Mouse (Mus musculus): ENCODE data around the gene Nsun2. TPM values are rescaled to one million over a fixed set of nuclear protein-coding genes. Genes with fewer than 3 reads are reported as not detected.

The Nsun2 gene
- polyA plus RNA-seq, 2 experiments = 58.7 to 88.8 TPM

GRCm38 (mm10) chr13:69487611-69488275, 45.8 kb upstream of the Nsun2 start:
- WGBS (ENCODE audit: insufficient replicate concordance) = 4% methylated on average over 26 of the region's 26 CpGs
- Histone ChIP-seq H3K36me3 (replicated peaks; ENCODE audit: control insufficient read depth, insufficient read depth, low read depth) (no peaks in the 10 kb centered on the region), H3K27ac (no peak overlapping the region), H3K9ac (replicated peaks) (no peak overlapping the region), H3K9me3 (ENCODE audit: control insufficient read depth, low read length) (no peaks in the 10 kb centered on the region), H3K27me3 (ENCODE audit: control insufficient read depth, insufficient read depth, low read length) (peaks cover 32% of the 10 kb centered on the region), H3K4me2 (ENCODE audit: low read depth) (peak overlapping the region; percentile 28), H3K4me3 (ENCODE audit: insufficient read depth in 1 of 2, low read depth in 2 of 2, low read length in 2 of 2) (no peak overlapping the region), H3K4me1 (replicated peaks; ENCODE audit: control insufficient read depth in 2 of 2, insufficient read depth in 2 of 2, low read length in 1 of 2) (peaks cover 0 to 1% of the 10 kb centered on the region in 2 experiments; a peak in 2 of 4 replicates)
- no peak for TF ChIP-seq CTCF (IDR thresholded peaks at IDR 0.05; ENCODE audit: low read depth)
- TF ChIP-seq EP300 (IDR thresholded peaks at IDR 0.05; ENCODE audit: low read depth) = no peak
- no peak for ATAC-seq (ENCODE audit: insufficient read depth)
- DNase-seq (ENCODE audit: low read depth in 3 of 3, low spot score in 3 of 3) = no peak

- Histone ChIP-seq H3K36me3 (replicated peaks; ENCODE audit: control insufficient read depth, insufficient read depth, low read depth) (no peaks in the 10 kb centered on the region), H3K27me3 (ENCODE audit: control insufficient read depth, insufficient read depth, low read length) (peaks cover 23% of the 10 kb centered on the region), H3K4me1 (replicated peaks; ENCODE audit: control insufficient read depth in 2 of 2, insufficient read depth in 2 of 2, low read length in 1 of 2) (peaks cover 0 to 1% of the 10 kb centered on the region in 2 experiments; a peak in 2 of 4 replicates), H3K9me3 (ENCODE audit: control insufficient read depth, low read length) (no peaks in the 10 kb centered on the region), H3K27ac (no peak overlapping the region), H3K4me2 (ENCODE audit: low read depth) (peak overlapping the region; percentile 13; the same call in 1 of the 2 replicates), H3K9ac (replicated peaks) (no peak overlapping the region), H3K4me3 (ENCODE audit: insufficient read depth in 1 of 2, low read depth in 2 of 2, low read length in 2 of 2) (no peak overlapping the region)
- 20% methylated on average over 13 of the region's 13 CpGs for WGBS (ENCODE audit: insufficient replicate concordance)
- DNase-seq (ENCODE audit: low read depth in 3 of 3, low spot score in 3 of 3) (no peak), ATAC-seq (ENCODE audit: insufficient read depth) (no peak)
- TF ChIP-seq EP300 (IDR thresholded peaks at IDR 0.05; ENCODE audit: low read depth) (no peak), CTCF (IDR thresholded peaks at IDR 0.05; ENCODE audit: low read depth) (no peak)
Measured at GRCm38 (mm10) chr13:69488565-69489255, 44.8 kb upstream of the Nsun2 start.

- Histone ChIP-seq H3K36me3 (replicated peaks; ENCODE audit: control insufficient read depth, insufficient read depth, low read depth) (no peaks in the 10 kb centered on the region), H3K27me3 (ENCODE audit: control insufficient read depth, insufficient read depth, low read length) (peaks cover 19% of the 10 kb centered on the region), H3K4me1 (replicated peaks; ENCODE audit: control insufficient read depth in 2 of 2, insufficient read depth in 2 of 2, low read length in 1 of 2) (peaks cover 0 to 1% of the 10 kb centered on the region in 2 experiments; a peak in 2 of 4 replicates), H3K4me3 (ENCODE audit: insufficient read depth in 1 of 2, low read depth in 2 of 2, low read length in 2 of 2) (no peak overlapping the region), H3K27ac (no peak overlapping the region), H3K9ac (replicated peaks) (no peak overlapping the region), H3K4me2 (ENCODE audit: low read depth) (no peak overlapping the region), H3K9me3 (ENCODE audit: control insufficient read depth, low read length) (no peaks in the 10 kb centered on the region)
- TF ChIP-seq EP300 (IDR thresholded peaks at IDR 0.05; ENCODE audit: low read depth) (no peak), CTCF (IDR thresholded peaks at IDR 0.05; ENCODE audit: low read depth) (no peak)
- WGBS (ENCODE audit: insufficient replicate concordance) = 62% methylated on average over 9 of the region's 9 CpGs
- no peak for DNase-seq (ENCODE audit: low read depth in 3 of 3, low spot score in 3 of 3)
- ATAC-seq (ENCODE audit: insufficient read depth) = no peak
Measured at GRCm38 (mm10) chr13:69489777-69490176, 43.8 kb upstream of the Nsun2 start.

- H3K4me2 ChIP-seq (ENCODE audit: low read depth) = no peak overlapping the region
- H3K27me3 ChIP-seq (ENCODE audit: control insufficient read depth, insufficient read depth, low read length) = peaks cover 4% of the 10 kb centered on the region
- H3K9ac ChIP-seq (replicated peaks) = no peak overlapping the region
- H3K36me3 ChIP-seq (replicated peaks; ENCODE audit: control insufficient read depth, insufficient read depth, low read depth) = peaks cover under 1% of the 10 kb centered on the region
- peaks cover 0 to 1% of the 10 kb centered on the region in 2 experiments; a peak in 2 of 4 replicates for H3K4me1 ChIP-seq (replicated peaks; ENCODE audit: control insufficient read depth in 2 of 2, insufficient read depth in 2 of 2, low read length in 1 of 2)
- H3K27ac ChIP-seq = no peak overlapping the region
- 22% methylated on average over 7 of the region's 7 CpGs for WGBS (ENCODE audit: insufficient replicate concordance)
- no peak overlapping the region for H3K4me3 ChIP-seq (ENCODE audit: insufficient read depth in 1 of 2, low read depth in 2 of 2, low read length in 2 of 2)
- peak; percentile 48 to 54 (median 53) for DNase-seq (ENCODE audit: low read depth in 3 of 3, low spot score in 3 of 3)
- peak; percentile 56; the same call in 1 of the 2 replicates for ATAC-seq (ENCODE audit: insufficient read depth)
- H3K9me3 ChIP-seq (ENCODE audit: control insufficient read depth, low read length) = no peaks in the 10 kb centered on the region
- TF ChIP-seq EP300 (IDR thresholded peaks at IDR 0.05; ENCODE audit: low read depth) (no peak), CTCF (IDR thresholded peaks at IDR 0.05; ENCODE audit: low read depth) (peak; percentile 87)
Measured at GRCm38 (mm10) chr13:69492876-69493463, 40.6 kb upstream of the Nsun2 start.

- Histone ChIP-seq H3K36me3 (replicated peaks; ENCODE audit: control insufficient read depth, insufficient read depth, low read depth) (peaks cover 36% of the 10 kb centered on the region), H3K4me2 (ENCODE audit: low read depth) (no peak overlapping the region), H3K9ac (replicated peaks) (no peak overlapping the region), H3K27ac (no peak overlapping the region), H3K4me3 (ENCODE audit: insufficient read depth in 1 of 2, low read depth in 2 of 2, low read length in 2 of 2) (no peak overlapping the region), H3K9me3 (ENCODE audit: control insufficient read depth, low read length) (no peaks in the 10 kb centered on the region), H3K27me3 (ENCODE audit: control insufficient read depth, insufficient read depth, low read length) (no peaks in the 10 kb centered on the region), H3K4me1 (replicated peaks; ENCODE audit: control insufficient read depth in 2 of 2, insufficient read depth in 2 of 2, low read length in 1 of 2) (peaks cover 8 to 13% of the 10 kb centered on the region in 2 experiments; a peak in 3 of 4 replicates)
- WGBS (ENCODE audit: insufficient replicate concordance) = 81% methylated on average over 5 of the region's 5 CpGs
- no peak for TF ChIP-seq CTCF (IDR thresholded peaks at IDR 0.05; ENCODE audit: low read depth)
- TF ChIP-seq EP300 (IDR thresholded peaks at IDR 0.05; ENCODE audit: low read depth) = no peak
- ATAC-seq (ENCODE audit: insufficient read depth) (no peak), DNase-seq (ENCODE audit: low read depth in 3 of 3, low spot score in 3 of 3) (no peak)
Measured at GRCm38 (mm10) chr13:69498276-69498675, 35.3 kb upstream of the Nsun2 start.
